In the genomic region with DNA sequence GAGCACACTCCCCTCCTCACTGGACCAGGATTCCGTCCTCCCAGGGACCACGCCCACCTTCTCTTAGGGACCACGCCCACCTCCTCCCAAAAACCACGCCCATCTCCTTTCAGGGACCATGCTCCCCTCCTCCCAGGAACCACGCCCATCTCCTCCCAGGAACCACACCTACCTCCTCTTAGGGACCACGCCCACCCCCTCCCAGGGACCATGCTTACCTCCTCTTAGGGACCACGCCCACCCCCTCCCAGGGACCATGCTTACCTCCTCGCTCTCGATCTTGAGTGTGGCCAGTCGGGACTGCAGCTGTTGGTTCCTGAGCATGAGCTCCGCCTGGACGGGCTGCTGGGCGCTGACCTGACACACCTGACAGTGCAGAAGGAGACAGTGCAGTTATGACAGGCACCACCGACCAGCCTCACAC, we compare ENCODE assay signal across 15 mouse cellular contexts.
DNase-seq lines count a peak whose midpoint lies in the region; ATAC-seq lines count a peak whose summit lies in the region.
"Had no signal": no experiment of that assay in that cellular context is flagged by ENCODE, and none has a peak within 500 bp of the region (broad histone marks: within the 10 kb centered on the region; RNA-seq: fewer than 3 reads in every experiment).

No protein-coding gene starts in this region.

- H3K4me2 ChIP-seq in kidney, embryonic 15.5 days: no peak overlapping the region
- H3K4me2 ChIP-seq in neural tube, embryonic 11.5 days (ENCODE audit: low read depth): no peak overlapping the region
- H3K4me2 ChIP-seq in neural tube, embryonic 15.5 days: no peak overlapping the region
- H3K4me2 ChIP-seq in stomach, embryonic 15.5 days: no peak overlapping the region
- H3K4me2 ChIP-seq: hindbrain, embryonic 13.5 days had no signal

- 0 out of 2 replicates have a peak, but pooled peaks have one; percentile 19 for ATAC-seq in kidney, embryonic 15.5 days (replicated peaks; ENCODE audit: low FRiP score)
- ATAC-seq in neural tube, embryonic 11.5 days (ENCODE audit: insufficient read depth, low FRiP score, low TSS enrichment): peak; percentile 41; the same call in 1 of the 2 replicates
- ATAC-seq in neural tube, embryonic 15.5 days (ENCODE audit: low FRiP score): no peak
- ATAC-seq in stomach, embryonic 15.5 days (ENCODE audit: insufficient read depth, low FRiP score, low read depth): 0 out of 2 replicates have a peak, but pooled peaks have one; percentile 10
- no peak for ATAC-seq in megakaryocyte, adult 5-6 weeks (ENCODE audit: poor library complexity, severe bottlenecking)
- ATAC-seq: CD4-positive, CD25-positive, alpha-beta regulatory T cell, adult 4 months; intestine, postnatal 0 days had no signal

- no peaks in the 10 kb centered on the region for H3K9me3 ChIP-seq in kidney, embryonic 15.5 days (replicated peaks)
- H3K9me3 ChIP-seq in neural tube, embryonic 11.5 days (ENCODE audit: control insufficient read depth, low read length): no peaks in the 10 kb centered on the region
- no peaks in the 10 kb centered on the region for H3K9me3 ChIP-seq in neural tube, embryonic 15.5 days (replicated peaks)
- no peaks in the 10 kb centered on the region for H3K9me3 ChIP-seq in stomach, embryonic 15.5 days
- H3K9me3 ChIP-seq: hindbrain, embryonic 13.5 days had no signal

- H3K27me3 ChIP-seq in kidney, embryonic 15.5 days: no peaks in the 10 kb centered on the region
- no peaks in the 10 kb centered on the region for H3K27me3 ChIP-seq in neural tube, embryonic 11.5 days (ENCODE audit: control insufficient read depth, insufficient read depth, low read length)
- no peaks in the 10 kb centered on the region for H3K27me3 ChIP-seq in neural tube, embryonic 15.5 days (replicated peaks)
- H3K27me3 ChIP-seq in stomach, embryonic 15.5 days (replicated peaks): no peaks in the 10 kb centered on the region
- H3K27me3 ChIP-seq: hindbrain, embryonic 13.5 days had no signal

- no peak overlapping the region for H3K9ac ChIP-seq in kidney, embryonic 15.5 days
- H3K9ac ChIP-seq in neural tube, embryonic 11.5 days (ENCODE audit: low read length): no peak overlapping the region
- H3K9ac ChIP-seq in neural tube, embryonic 15.5 days (replicated peaks): no peak overlapping the region
- no peak overlapping the region for H3K9ac ChIP-seq in stomach, embryonic 15.5 days
- H3K9ac ChIP-seq: hindbrain, embryonic 13.5 days had no signal

- peaks cover 13% of the 10 kb centered on the region; the same call in 1 of the 2 replicates for H3K4me1 ChIP-seq in kidney, embryonic 15.5 days
- H3K4me1 ChIP-seq in neural tube, embryonic 11.5 days (ENCODE audit: control insufficient read depth, insufficient read depth, low read length): no peaks in the 10 kb centered on the region
- H3K4me1 ChIP-seq in neural tube, embryonic 15.5 days: no peaks in the 10 kb centered on the region; the same call in 1 of the 2 replicates
- no peaks in the 10 kb centered on the region for H3K4me1 ChIP-seq in stomach, embryonic 15.5 days

- H3K36me3 ChIP-seq in kidney, embryonic 15.5 days: peaks cover 22% of the 10 kb centered on the region
- H3K36me3 ChIP-seq in neural tube, embryonic 11.5 days (ENCODE audit: control insufficient read depth, insufficient read depth, low read length): no peaks in the 10 kb centered on the region
- H3K36me3 ChIP-seq in neural tube, embryonic 15.5 days: peaks cover 38% of the 10 kb centered on the region
- no peaks in the 10 kb centered on the region for H3K36me3 ChIP-seq in stomach, embryonic 15.5 days

- no peak overlapping the region for H3K27ac ChIP-seq in kidney, embryonic 15.5 days
- no peak overlapping the region for H3K27ac ChIP-seq in neural tube, embryonic 11.5 days (ENCODE audit: low read depth, low read length)
- no peak overlapping the region for H3K27ac ChIP-seq in neural tube, embryonic 15.5 days (replicated peaks)
- no peak overlapping the region for H3K27ac ChIP-seq in stomach, embryonic 15.5 days
- H3K27ac ChIP-seq: hindbrain, embryonic 13.5 days; layer of hippocampus, adult 2 months had no signal

- H3K4me3 ChIP-seq in kidney, embryonic 15.5 days (replicated peaks): no peak overlapping the region
- no peak overlapping the region for H3K4me3 ChIP-seq in neural tube, embryonic 11.5 days (ENCODE audit: low read depth, low read length)
- H3K4me3 ChIP-seq in neural tube, embryonic 15.5 days (replicated peaks): no peak overlapping the region
- no peak overlapping the region for H3K4me3 ChIP-seq in stomach, embryonic 15.5 days (replicated peaks)
- H3K4me3 ChIP-seq: hindbrain, embryonic 13.5 days; layer of hippocampus, adult 2 months had no signal

- 45% methylated on average over 14 of the region's 14 CpGs for WGBS in kidney, embryonic 15.5 days
- WGBS in neural tube, embryonic 11.5 days: 28% methylated on average over 14 of the region's 14 CpGs
- 37% methylated on average over 14 of the region's 14 CpGs for WGBS in neural tube, embryonic 15.5 days
- 43% methylated on average over 14 of the region's 14 CpGs for WGBS in stomach, embryonic 15.5 days

- no peak for DNase-seq in kidney, adult 8-10 months
- no peak for DNase-seq in neural tube, embryonic 11.5 days (ENCODE audit: low spot score)
- DNase-seq in ZHBTc4 (ENCODE audit: low read depth, low spot score): peak; percentile 96
- no peak for DNase-seq in cerebellum, adult 9-11 months
- DNase-seq: cerebellum, adult 11 months; gastrocnemius, postnatal 36 days; thymus, postnatal 36 days had no signal

Comparison
In these comparisons a context has a peak if more than half of its experiments do, and no peak if none do; other contexts are left out.
1. ATAC-seq: peak in kidney, embryonic 15.5 days (single experiment), neural tube, embryonic 11.5 days (single experiment) and stomach, embryonic 15.5 days (single experiment); none in neural tube, embryonic 15.5 days (single experiment) and megakaryocyte, adult 5-6 weeks (single experiment).